ENCODE assay signal across 14 mouse cellular contexts in the genomic region with DNA sequence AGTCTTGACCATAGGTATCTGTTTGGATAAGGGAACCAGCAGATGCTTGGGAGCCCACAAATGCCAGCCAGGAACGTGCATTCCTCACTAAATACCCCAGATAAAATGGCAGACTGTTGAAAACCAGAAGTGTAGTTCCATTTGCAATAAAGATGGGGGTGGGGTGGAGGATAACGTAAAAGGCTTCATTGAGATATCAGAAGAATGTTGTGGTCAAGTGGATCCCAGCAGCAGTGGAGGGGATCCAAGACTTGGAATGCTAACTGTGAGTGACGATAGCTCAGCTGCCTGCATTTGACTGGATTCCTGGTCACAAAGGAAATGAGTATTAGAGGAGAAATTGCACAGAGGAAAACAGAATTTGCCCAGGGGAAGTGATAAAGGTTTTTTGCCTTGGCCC.
DNase-seq lines count a peak whose midpoint lies in the region; ATAC-seq and TF ChIP-seq lines count a peak whose summit lies in the region.
"Had no signal": no experiment of that assay in that cellular context is flagged by ENCODE, and none has a peak within 500 bp of the region (broad histone marks: within the 10 kb centered on the region; RNA-seq: fewer than 3 reads in every experiment).

No protein-coding gene starts in this region.

- peak; percentile 65 for DNase-seq in 3134 (ENCODE audit: extremely low read depth, insufficient read length, low spot score)
- peak; percentile 92 for DNase-seq in 3T3-L1 (ENCODE audit: low read depth, low spot score)
- no peak for DNase-seq in heart, embryonic 10.5 days (ENCODE audit: low spot score)
- DNase-seq in spleen, adult 18-20 months, result no peak
- DNase-seq in thymus, adult 2 months, result no peak
- DNase-seq in cerebellum, adult 2 months, result no peak
- DNase-seq: adrenal gland, postnatal 36 days; thymus, adult 18-20 months had no signal

- WGBS in heart, embryonic 10.5 days, result 17% methylated on average over 3 of the region's 3 CpGs
- WGBS in lung, embryonic 16.5 days, result 16% methylated on average over 3 of the region's 3 CpGs
- 40% methylated on average over 3 of the region's 3 CpGs for WGBS in intestine, embryonic 15.5 days
- 89% methylated on average over 3 of the region's 3 CpGs for WGBS in thymus, adult 2 months
- 66% methylated on average over 3 of the region's 3 CpGs for WGBS in cerebellum, adult 2 months

- peak overlapping the region; percentile 70 for H3K27ac ChIP-seq in heart, embryonic 10.5 days
- no peak overlapping the region for H3K27ac ChIP-seq in lung, embryonic 16.5 days (ENCODE audit: low read length)
- no peak overlapping the region for H3K27ac ChIP-seq in intestine, embryonic 15.5 days
- no peak overlapping the region for H3K27ac ChIP-seq in thymus, adult 2 months (ENCODE audit: control insufficient read depth, insufficient read depth, low read length)
- no peak overlapping the region for H3K27ac ChIP-seq in cerebellum, adult 2 months (ENCODE audit: insufficient read depth, low read length)
- H3K27ac ChIP-seq: limb, embryonic 10.5 days; liver, embryonic 15.5 days had no signal

- peaks cover 25% of the 10 kb centered on the region for H3K4me1 ChIP-seq in heart, embryonic 10.5 days
- peaks cover 15% of the 10 kb centered on the region for H3K4me1 ChIP-seq in lung, embryonic 16.5 days (replicated peaks; ENCODE audit: control insufficient read depth, insufficient read depth, low read length)
- H3K4me1 ChIP-seq in intestine, embryonic 15.5 days (replicated peaks), result no peaks in the 10 kb centered on the region
- no peaks in the 10 kb centered on the region for H3K4me1 ChIP-seq in thymus, adult 2 months (replicated peaks; ENCODE audit: control insufficient read depth, insufficient read depth, low read length)
- no peaks in the 10 kb centered on the region for H3K4me1 ChIP-seq in cerebellum, adult 2 months (ENCODE audit: control insufficient read depth, insufficient read depth, low read length)
- H3K4me1 ChIP-seq: liver, embryonic 15.5 days had no signal

- TF ChIP-seq POLR2A in thymus, adult 2 months (IDR thresholded peaks at IDR 0.05; ENCODE audit: control insufficient read depth, extremely low read depth, insufficient read depth, low read length, poor library complexity), result no peak
- no peak for TF ChIP-seq POLR2A in cerebellum, adult 2 months (IDR thresholded peaks at IDR 0.05; ENCODE audit: borderline replicate concordance, insufficient read depth, low read length)

- no peak overlapping the region for H3K4me2 ChIP-seq in lung, embryonic 16.5 days (ENCODE audit: low read depth, low read length)
- no peak overlapping the region for H3K4me2 ChIP-seq in intestine, embryonic 15.5 days (replicated peaks)
- H3K4me2 ChIP-seq: liver, embryonic 15.5 days had no signal

- no peaks in the 10 kb centered on the region for H3K36me3 ChIP-seq in heart, embryonic 10.5 days
- no peaks in the 10 kb centered on the region for H3K36me3 ChIP-seq in lung, embryonic 16.5 days (ENCODE audit: control insufficient read depth, insufficient read depth, low read length)
- no peaks in the 10 kb centered on the region for H3K36me3 ChIP-seq in intestine, embryonic 15.5 days
- no peaks in the 10 kb centered on the region for H3K36me3 ChIP-seq in thymus, adult 2 months (ENCODE audit: control insufficient read depth, insufficient read depth, low read length)
- H3K36me3 ChIP-seq: limb, embryonic 10.5 days; liver, embryonic 15.5 days had no signal

- H3K27me3 ChIP-seq in heart, embryonic 10.5 days (ENCODE audit: insufficient read depth, poor library complexity, severe bottlenecking), result no peaks in the 10 kb centered on the region
- H3K27me3 ChIP-seq in lung, embryonic 16.5 days (ENCODE audit: control insufficient read depth, insufficient read depth, low read depth, low read length), result no peaks in the 10 kb centered on the region
- no peaks in the 10 kb centered on the region for H3K27me3 ChIP-seq in intestine, embryonic 15.5 days (replicated peaks)
- no peaks in the 10 kb centered on the region for H3K27me3 ChIP-seq in thymus, adult 2 months (ENCODE audit: control insufficient read depth, insufficient read depth, low read length)
- no peaks in the 10 kb centered on the region for H3K27me3 ChIP-seq in cerebellum, adult 2 months (ENCODE audit: control insufficient read depth, insufficient read depth, low read length)
- H3K27me3 ChIP-seq: liver, embryonic 15.5 days had no signal

- no peak overlapping the region for H3K4me3 ChIP-seq in heart, embryonic 10.5 days
- no peak overlapping the region for H3K4me3 ChIP-seq in lung, embryonic 16.5 days (ENCODE audit: low read length)
- no peak overlapping the region for H3K4me3 ChIP-seq in intestine, embryonic 15.5 days (replicated peaks)
- no peak overlapping the region for H3K4me3 ChIP-seq in thymus, adult 2 months (ENCODE audit: control insufficient read depth, insufficient read depth, low read length)
- H3K4me3 ChIP-seq in cerebellum, adult 2 months (replicated peaks; ENCODE audit: insufficient read depth, low read depth, low read length), result no peak overlapping the region
- H3K4me3 ChIP-seq: erythroblast, embryonic 14.5 days; limb, embryonic 10.5 days; liver, embryonic 15.5 days had no signal

- H3K9me3 ChIP-seq in heart, embryonic 10.5 days, result no peaks in the 10 kb centered on the region
- H3K9me3 ChIP-seq in lung, embryonic 16.5 days (ENCODE audit: control insufficient read depth, low read length), result no peaks in the 10 kb centered on the region
- no peaks in the 10 kb centered on the region for H3K9me3 ChIP-seq in intestine, embryonic 15.5 days
- H3K9me3 ChIP-seq: limb, embryonic 10.5 days; liver, embryonic 15.5 days had no signal

- peak; percentile 73; the same call in 1 of the 2 replicates for ATAC-seq in lung, embryonic 16.5 days (ENCODE audit: low read depth)
- ATAC-seq in intestine, embryonic 15.5 days, result no peak
- ATAC-seq: midbrain, embryonic 16.5 days had no signal

- no peak overlapping the region for H3K9ac ChIP-seq in lung, embryonic 16.5 days (ENCODE audit: low read length)
- H3K9ac ChIP-seq in intestine, embryonic 15.5 days, result no peak overlapping the region
- H3K9ac ChIP-seq: liver, embryonic 15.5 days had no signal

- TF ChIP-seq CTCF in thymus, adult 2 months (IDR thresholded peaks at IDR 0.05; ENCODE audit: borderline replicate concordance, control insufficient read depth, extremely low read depth, insufficient read depth, low read length, poor library complexity), result no peak
- no peak for TF ChIP-seq CTCF in cerebellum, adult 2 months (IDR thresholded peaks at IDR 0.05; ENCODE audit: borderline replicate concordance, insufficient read depth, low read depth, low read length)

Comparison
In these comparisons a context has a peak if more than half of its experiments do, and no peak if none do; other contexts are left out.
1. DNase-seq: peak in 3134 (single experiment) and 3T3-L1 (single experiment); none in heart, embryonic 10.5 days (single experiment), spleen, adult 18-20 months (0 of 2), thymus, adult 2 months (single experiment) and cerebellum, adult 2 months (0 of 2).